Comparison of ENCODE assay signal across 8 mouse cellular contexts in the genomic region with DNA sequence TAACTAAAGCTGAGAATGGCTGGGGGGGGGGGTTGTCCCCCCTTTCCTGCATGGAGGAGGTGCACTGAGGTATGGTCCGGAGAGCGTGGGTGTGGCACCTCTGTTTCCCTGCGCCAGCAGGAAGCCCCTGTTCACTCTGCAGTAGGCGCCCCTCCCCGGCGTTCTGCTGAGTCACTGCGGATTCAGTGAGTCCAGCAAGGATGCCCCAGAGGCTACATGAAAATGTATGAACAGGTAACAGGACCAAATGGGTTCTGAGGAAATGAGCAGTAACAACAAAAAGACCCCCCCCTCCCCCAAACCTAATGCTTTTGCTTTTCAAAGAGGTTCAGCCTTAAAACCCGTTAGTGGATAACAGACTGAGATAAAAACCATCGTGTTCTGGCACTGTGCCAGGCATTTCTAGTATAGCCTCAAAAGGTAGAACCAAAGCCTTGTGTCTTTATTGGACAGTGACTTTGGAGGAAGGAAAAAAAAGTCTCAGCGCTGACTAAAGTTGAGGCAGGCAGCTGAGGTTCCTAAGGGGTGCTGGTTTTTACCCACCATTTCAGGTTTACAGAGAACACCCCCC. TPM values are rescaled to one million over a fixed set of nuclear protein-coding genes. Genes with fewer than 3 reads are reported as not detected.
DNase-seq lines count a peak whose midpoint lies in the region; ATAC-seq lines count a peak whose summit lies in the region.

No protein-coding gene starts in this region.

- peak overlapping the region; percentile 62 for H3K4me3 ChIP-seq in forebrain, embryonic 16.5 days (replicated peaks; ENCODE audit: low read length)
- peak overlapping the region; percentile 61 for H3K4me3 ChIP-seq in kidney, embryonic 15.5 days (replicated peaks)
- H3K4me3 ChIP-seq in midbrain, embryonic 12.5 days = peak overlapping the region; percentile 59

- peaks cover 14% of the 10 kb centered on the region for H3K36me3 ChIP-seq in forebrain, embryonic 16.5 days (ENCODE audit: control insufficient read depth, insufficient read depth)
- peaks cover 51% of the 10 kb centered on the region for H3K36me3 ChIP-seq in kidney, embryonic 15.5 days
- peaks cover 29% of the 10 kb centered on the region for H3K36me3 ChIP-seq in midbrain, embryonic 12.5 days

- peak overlapping the region; percentile 63 for H3K4me2 ChIP-seq in forebrain, embryonic 16.5 days (ENCODE audit: low read length)
- H3K4me2 ChIP-seq in kidney, embryonic 15.5 days = peak overlapping the region; percentile 64
- H3K4me2 ChIP-seq in midbrain, embryonic 12.5 days (replicated peaks) = peak overlapping the region; percentile 58

- peaks cover 31% of the 10 kb centered on the region for H3K9me3 ChIP-seq in forebrain, embryonic 16.5 days (ENCODE audit: control insufficient read depth, low read length)
- peaks cover 41% of the 10 kb centered on the region for H3K9me3 ChIP-seq in kidney, embryonic 15.5 days (replicated peaks)
- peaks cover 45% of the 10 kb centered on the region for H3K9me3 ChIP-seq in midbrain, embryonic 12.5 days

- 45% methylated on average over 10 of the region's 10 CpGs for WGBS in forebrain, embryonic 16.5 days
- 52% methylated on average over 10 of the region's 10 CpGs for WGBS in kidney, embryonic 15.5 days
- WGBS in midbrain, embryonic 12.5 days = 48% methylated on average over 10 of the region's 10 CpGs

- H3K9ac ChIP-seq in forebrain, embryonic 16.5 days (replicated peaks; ENCODE audit: low read depth, low read length) = peak overlapping the region; percentile 72
- H3K9ac ChIP-seq in kidney, embryonic 15.5 days = peak overlapping the region; percentile 72
- H3K9ac ChIP-seq in midbrain, embryonic 12.5 days (replicated peaks) = peak overlapping the region; percentile 76

- H3K27me3 ChIP-seq in forebrain, embryonic 16.5 days (replicated peaks; ENCODE audit: control insufficient read depth, insufficient read depth, low read length) = no peaks in the 10 kb centered on the region
- H3K27me3 ChIP-seq in kidney, embryonic 15.5 days = no peaks in the 10 kb centered on the region
- H3K27me3 ChIP-seq in midbrain, embryonic 12.5 days = no peaks in the 10 kb centered on the region

- H3K27ac ChIP-seq in forebrain, embryonic 16.5 days (ENCODE audit: low read length) = no peak overlapping the region
- peak overlapping the region; percentile 84 for H3K27ac ChIP-seq in kidney, embryonic 15.5 days
- peak overlapping the region; percentile 87 for H3K27ac ChIP-seq in midbrain, embryonic 12.5 days (replicated peaks)

- H3K4me1 ChIP-seq in forebrain, embryonic 16.5 days (replicated peaks; ENCODE audit: control insufficient read depth, insufficient read depth, low read length) = peaks cover 6% of the 10 kb centered on the region
- peaks cover 6% of the 10 kb centered on the region; the same call in 1 of the 2 replicates for H3K4me1 ChIP-seq in kidney, embryonic 15.5 days
- H3K4me1 ChIP-seq in midbrain, embryonic 12.5 days = peaks cover 25% of the 10 kb centered on the region

- no peak for ATAC-seq in forebrain, embryonic 16.5 days
- ATAC-seq in kidney, embryonic 15.5 days (replicated peaks; ENCODE audit: low FRiP score) = no peak
- ATAC-seq in midbrain, embryonic 12.5 days (ENCODE audit: low FRiP score, low read depth) = no peak
- ATAC-seq in granulocyte monocyte progenitor cell, adult 5-6 weeks (replicated peaks; ENCODE audit: poor library complexity, severe bottlenecking) = no peak
- ATAC-seq in monocyte, adult 5-6 weeks (replicated peaks; ENCODE audit: insufficient number of reproducible peaks, low FRiP score, low TSS enrichment, poor library complexity, severe bottlenecking) = no peak

- DNase-seq in heart, adult 18-20 months = peak; percentile 23 to 39
- no peak for DNase-seq in heart, adult 9 months (ENCODE audit: low spot score in 2 of 2)
- DNase-seq in adrenal gland, postnatal 25 days = peak; percentile 34

RNA-seq across cellular contexts. Expression of a gene that starts 15.9 kb away (rescaled TPM):
- total RNA-seq in heart, adult 18-20 months (2021) = 1 to 10 TPM; 5.4 to 6.8 TPM
- total RNA-seq in adrenal gland, postnatal 25 days (2021) = 54.9 and 56.7 TPM in 2 replicates
- 283 and 328 TPM in 2 replicates for polyA plus RNA-seq in forebrain, embryonic 16.5 days (2015; fragmentation: Nextera tagmentation; extraction: Ambion mirVana)
- polyA plus RNA-seq in kidney, embryonic 15.5 days (2015; fragmentation: Nextera tagmentation; extraction: Ambion mirVana) = 2,036 and 2,131 TPM in 2 replicates
- 584 and 614 TPM in 2 replicates for polyA plus RNA-seq in midbrain, embryonic 12.5 days (2016; fragmentation: Nextera tagmentation; extraction: Ambion mirVana)
- not detected in 2 replicates for total RNA-seq in granulocyte monocyte progenitor cell, adult 5-6 weeks (2014; fragmentation: Nextera tagmentation)
- 0.09 TPM in 1 of 2 replicates, not detected in the other for total RNA-seq in granulocyte monocyte progenitor cell, adult 5-6 weeks (2017)
- 0.86 to 2.5 TPM in 2 of 3 replicates, not detected in the other for total RNA-seq in monocyte, adult 5-6 weeks (2017)

RNA-seq across cellular contexts. Expression of a gene that starts 45.7 kb away (rescaled TPM):
- 1 to 10 TPM; 1.3 to 1.5 TPM for total RNA-seq in heart, adult 18-20 months (2021)
- total RNA-seq in adrenal gland, postnatal 25 days (2021) = 5.7 and 9.9 TPM in 2 replicates
- polyA plus RNA-seq in forebrain, embryonic 16.5 days (2015; fragmentation: Nextera tagmentation; extraction: Ambion mirVana) = 15.2 and 15.3 TPM in 2 replicates
- polyA plus RNA-seq in kidney, embryonic 15.5 days (2015; fragmentation: Nextera tagmentation; extraction: Ambion mirVana) = 23.5 and 24.9 TPM in 2 replicates
- 20.1 and 20.7 TPM in 2 replicates for polyA plus RNA-seq in midbrain, embryonic 12.5 days (2016; fragmentation: Nextera tagmentation; extraction: Ambion mirVana)
- total RNA-seq in granulocyte monocyte progenitor cell, adult 5-6 weeks (2014; fragmentation: Nextera tagmentation) = 3.4 and 3.7 TPM in 2 replicates
- 3.2 and 6.1 TPM in 2 replicates for total RNA-seq in granulocyte monocyte progenitor cell, adult 5-6 weeks (2017)
- 1.0 to 10.0 TPM in 2 of 3 replicates, not detected in the other for total RNA-seq in monocyte, adult 5-6 weeks (2017)

Comparison
In these comparisons a context has a peak if more than half of its experiments do, and no peak if none do; other contexts are left out.
1. DNase-seq: peak in heart, adult 18-20 months (2 of 2) and adrenal gland, postnatal 25 days (single experiment); none in heart, adult 9 months (0 of 2).
2. Peak in every context shown above with its lines, with median percentiles within 50 percentile points of each other: H3K4me2 ChIP-seq, H3K4me3 ChIP-seq and H3K9ac ChIP-seq.